Mouse (Mus musculus): ENCODE data around the gene Prpf40b.

DNA sequence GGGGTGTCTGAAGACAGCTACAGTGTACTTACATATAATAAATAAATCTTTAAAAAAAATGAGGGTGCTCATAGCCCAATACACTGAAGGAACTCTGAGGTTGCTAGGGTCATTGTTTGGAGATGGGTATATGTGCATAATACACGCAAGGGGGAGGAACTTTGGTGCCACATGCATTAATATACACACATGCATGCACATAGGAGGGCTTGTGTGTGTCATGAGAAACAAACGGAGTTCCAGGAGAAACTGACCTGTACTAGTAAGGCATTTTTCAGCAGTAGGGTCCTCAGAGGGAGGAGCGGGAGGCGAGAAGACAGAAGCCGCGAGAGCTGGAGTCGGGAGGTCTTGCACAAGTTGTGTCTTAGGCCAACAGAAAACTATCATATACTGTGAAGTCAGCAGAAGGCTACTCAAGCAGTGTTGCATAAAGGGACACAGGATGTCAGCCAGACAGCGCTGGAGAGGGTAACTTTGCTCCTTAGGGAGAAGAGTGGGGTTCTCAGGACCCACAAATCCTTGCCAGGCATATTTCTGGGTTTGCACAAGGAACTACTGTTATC is 35.6 kb upstream of the Prpf40b start:
- no peak for TF ChIP-seq CTCF (IDR thresholded peaks at IDR 0.05; ENCODE audit: control insufficient read depth, insufficient read depth, insufficient read length)
- TF ChIP-seq MAX (IDR thresholded peaks at IDR 0.05), result no peak
- TF ChIP-seq MYOG (IDR thresholded peaks at IDR 0.05; ENCODE audit: control insufficient read depth, extremely low read depth, insufficient read length), result no peak

All from C2C12 (cell line).